Mouse (Mus musculus) right cerebral cortex, adult 18-20 months (tissue): Measurements from ENCODE around the gene Ptprd.

Experiments
- DNase-seq: peaks from one replicate; pipeline ENCODE4 v3.0.0; 2022; ENCODE audit warnings: mixed read lengths

Gene Ptprd

GRCm38 (mm10) chr4:76370041-76370880 lies 1841.5 kb downstream of the Ptprd start:
- peak; percentile 51 for DNase-seq

- no peak for DNase-seq
These were observed 1842.7 kb downstream of the Ptprd start for GRCm38 (mm10) chr4:76369101-76369500.

DNA sequence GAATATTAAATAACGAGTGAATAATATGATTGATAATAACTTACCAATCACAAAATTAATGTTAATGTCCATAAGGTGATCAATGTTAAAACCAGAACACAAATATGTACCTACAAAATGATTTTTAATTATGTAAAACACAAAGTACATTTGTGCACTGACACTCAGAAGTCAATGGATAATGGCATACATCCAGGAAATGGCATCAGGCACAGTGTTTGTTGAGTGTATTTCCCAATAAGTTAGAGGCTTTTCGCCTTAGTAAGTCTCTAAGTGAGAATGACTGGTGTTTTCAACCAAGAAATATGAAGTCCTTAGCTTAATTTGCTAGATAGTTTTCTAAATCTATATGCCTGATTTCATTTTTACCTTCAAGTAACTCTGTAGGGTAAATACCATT lies 1843.5 kb downstream of the Ptprd start:
- no peak for DNase-seq

GRCm38 (mm10) chr4:76367285-76367684 lies 1844.5 kb downstream of the Ptprd start:
- no peak for DNase-seq

- no peak for DNase-seq
These were observed 1845.9 kb downstream of the Ptprd start for GRCm38 (mm10) chr4:76365871-76366270.

- DNase-seq, result no peak
These were observed 1850.2 kb downstream of the Ptprd start for GRCm38 (mm10) chr4:76361546-76361945.

GRCm38 (mm10) chr4:76354167-76354566 lies 1857.6 kb downstream of the Ptprd start:
- no peak for DNase-seq

- no peak for DNase-seq
These were observed 1859.3 kb downstream of the Ptprd start for GRCm38 (mm10) chr4:76352468-76352867.

DNA sequence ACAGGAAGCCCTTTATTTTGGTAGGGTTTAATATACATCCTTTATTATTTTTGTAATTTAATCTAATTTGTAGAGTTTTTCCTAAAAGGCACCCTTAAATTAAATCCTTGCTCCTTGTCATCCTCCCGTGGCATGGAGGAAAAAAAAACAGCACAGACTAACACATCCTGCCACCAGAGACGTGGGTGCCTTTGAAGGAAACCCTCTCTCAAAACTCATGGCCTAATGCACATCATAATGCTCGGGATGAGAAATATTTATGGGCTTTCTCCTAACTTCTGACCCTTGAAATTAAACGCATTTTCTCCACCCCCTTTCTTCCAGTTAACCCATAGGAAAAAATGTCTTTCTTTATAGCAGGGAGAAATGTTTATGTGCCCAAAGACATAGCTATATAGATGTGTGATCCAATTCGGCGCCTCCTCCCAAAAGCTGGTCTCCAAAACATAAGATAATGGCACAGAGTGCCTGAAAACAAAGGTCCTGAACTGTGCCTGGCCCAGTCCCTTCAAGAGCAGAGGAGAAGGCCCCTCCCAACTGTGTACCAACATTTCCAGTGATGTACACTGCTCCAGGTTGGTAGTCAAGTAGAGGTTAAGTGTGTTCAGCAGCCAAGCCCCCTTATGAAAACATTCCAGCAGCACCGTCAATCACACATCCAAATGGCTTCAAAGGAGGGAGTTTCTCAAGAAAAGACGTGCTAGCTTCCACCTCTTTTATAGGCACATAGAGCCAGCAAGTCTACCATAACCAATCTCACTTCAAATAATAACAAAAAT lies 1860.4 kb downstream of the Ptprd start:
- DNase-seq, result no peak

- DNase-seq, result no peak
These were observed 1861.4 kb downstream of the Ptprd start for GRCm38 (mm10) chr4:76350241-76350962.

- no peak for DNase-seq
These were observed 1867.7 kb downstream of the Ptprd start for GRCm38 (mm10) chr4:76344059-76344458.

GRCm38 (mm10) chr4:76337926-76338325 lies 1873.8 kb downstream of the Ptprd start:
- DNase-seq, result no peak

GRCm38 (mm10) chr4:76327346-76327745 lies 1884.4 kb downstream of the Ptprd start:
- peak; percentile 14 for DNase-seq

- DNase-seq, result no peak
These were observed 1886.1 kb downstream of the Ptprd start for GRCm38 (mm10) chr4:76325646-76326045.

GRCm38 (mm10) chr4:76324928-76325327 lies 1886.8 kb downstream of the Ptprd start:
- DNase-seq, result peak; percentile 37

DNA sequence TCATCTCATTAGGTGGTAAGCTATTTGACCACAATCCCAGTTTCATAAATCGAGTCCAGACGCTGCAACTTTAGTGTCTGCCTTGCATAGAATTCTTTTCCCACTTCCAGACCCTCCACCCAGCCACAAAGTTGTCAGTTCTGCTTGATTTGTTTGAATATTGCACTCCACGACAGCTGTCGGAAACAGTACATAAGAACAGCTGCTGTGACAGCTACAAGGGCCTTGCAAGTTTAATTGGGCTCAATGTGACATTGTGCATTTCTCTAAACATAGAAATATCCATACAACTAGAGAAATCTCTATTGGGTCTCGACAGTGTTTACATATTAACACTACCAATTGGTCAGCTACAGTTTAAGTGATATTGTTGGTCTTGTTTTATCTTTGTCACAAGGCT lies 1887.3 kb downstream of the Ptprd start:
- no peak for DNase-seq

DNA sequence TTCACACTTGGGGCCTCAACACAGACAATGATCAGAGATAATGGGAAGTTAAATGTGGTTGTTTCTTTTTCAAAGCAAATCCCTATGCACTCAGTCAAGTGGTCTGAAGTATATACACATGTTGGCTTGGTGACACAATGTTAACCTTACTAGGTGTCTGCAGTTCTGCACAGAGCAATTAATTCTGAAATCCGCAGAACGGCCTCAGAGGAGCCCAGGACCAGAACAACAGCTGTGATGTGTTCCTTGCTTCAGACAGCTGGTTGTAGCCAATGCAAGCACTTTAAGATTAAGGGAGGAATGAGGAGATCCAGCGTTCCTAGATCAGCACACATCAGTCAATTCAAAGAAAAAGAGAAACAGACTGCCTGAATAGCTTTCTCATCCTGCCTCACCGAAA lies 1891.9 kb downstream of the Ptprd start:
- no peak for DNase-seq

DNA sequence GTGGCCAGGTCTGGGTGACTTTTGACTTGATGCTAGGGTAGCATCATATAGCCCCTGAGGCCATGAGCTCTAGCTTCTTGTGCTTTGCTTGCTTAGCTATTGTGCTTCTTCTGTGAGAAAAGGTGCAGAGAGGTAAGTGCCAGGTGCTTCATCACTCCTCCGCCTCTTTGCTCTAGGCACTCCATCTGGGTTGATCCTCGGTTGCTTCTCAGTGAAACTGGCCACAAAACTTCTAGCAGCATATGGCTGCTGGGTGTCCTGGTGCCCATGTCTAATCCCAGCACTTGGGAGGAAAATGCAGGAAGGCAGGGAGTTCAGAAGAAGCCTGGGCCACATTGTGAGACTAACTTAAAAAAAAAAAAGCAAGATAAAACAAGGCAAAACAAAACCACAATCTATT lies 1895.8 kb downstream of the Ptprd start:
- no peak for DNase-seq

DNA sequence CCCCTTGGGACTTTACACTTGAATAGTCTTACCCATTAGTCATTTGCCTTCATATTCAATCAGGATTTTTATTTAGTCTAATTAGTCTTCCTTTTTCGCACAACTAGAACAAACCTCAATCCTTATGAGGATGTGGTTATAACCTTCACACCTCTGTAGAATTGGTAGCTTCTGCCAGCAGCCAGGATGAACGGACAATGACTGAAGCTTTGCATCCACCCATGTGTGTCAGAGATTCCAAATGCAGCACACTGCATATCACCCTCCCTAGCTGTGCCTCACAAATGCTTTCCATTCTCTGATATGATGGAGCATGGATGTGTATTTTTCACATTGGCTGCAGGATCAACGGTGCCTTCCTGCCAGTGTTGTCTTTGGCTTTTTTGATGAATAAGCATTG lies 1898.0 kb downstream of the Ptprd start:
- DNase-seq, result no peak

- no peak for DNase-seq
These were observed 1899.2 kb downstream of the Ptprd start for GRCm38 (mm10) chr4:76312593-76312992.

DNA sequence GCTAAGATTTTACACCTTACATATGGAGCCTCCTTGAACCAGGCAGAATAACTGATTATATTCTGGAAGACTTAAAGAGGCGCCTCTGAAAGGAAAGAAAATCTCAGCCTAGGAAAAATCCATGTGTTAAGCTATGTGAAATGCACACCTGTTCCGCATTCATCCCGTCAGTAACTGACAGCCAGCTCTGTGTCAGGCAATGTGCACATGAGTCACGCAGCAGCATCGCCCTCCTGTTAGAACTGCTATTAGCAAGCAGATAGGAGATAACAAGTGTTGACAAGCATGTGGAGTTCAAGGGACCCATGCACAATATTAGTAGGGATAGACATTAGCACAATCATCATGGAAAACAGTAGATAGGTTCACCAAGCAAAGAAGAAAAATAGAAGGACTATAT lies 1905.8 kb downstream of the Ptprd start:
- DNase-seq, result no peak

DNA sequence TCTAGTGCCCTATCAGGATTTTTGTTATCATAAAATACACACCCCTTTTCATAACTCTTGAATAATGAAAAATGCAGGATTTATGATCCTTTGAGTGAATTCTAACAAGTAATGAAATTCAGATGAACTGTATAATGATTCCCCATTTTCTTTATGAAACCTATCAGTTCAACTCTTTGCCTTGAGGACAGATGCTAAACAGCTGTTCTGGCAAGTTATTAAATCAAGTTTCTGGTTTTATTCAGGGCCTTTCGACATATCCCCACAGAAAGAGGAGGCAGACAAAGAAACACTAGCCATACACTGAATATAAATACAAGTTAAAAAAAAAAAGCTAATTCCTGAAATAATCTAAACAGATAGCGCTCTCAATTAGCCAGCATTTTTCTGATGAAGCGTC lies 1914.4 kb downstream of the Ptprd start:
- no peak for DNase-seq

GRCm38 (mm10) chr4:76292733-76293357 lies 1918.9 kb downstream of the Ptprd start:
- DNase-seq, result no peak
